Mouse (Mus musculus): ENCODE data around the gene Ppp1r14c.

GRCm38 (mm10) chr10:3416565-3416964 is 50.7 kb downstream of the Ppp1r14c start:
- no peak for TF ChIP-seq CTCF (IDR thresholded peaks at IDR 0.05)
- no peak for TF ChIP-seq POLR2A (IDR thresholded peaks at IDR 0.05; ENCODE audit: insufficient read depth, low read depth, low read length)
